20 mouse cellular contexts compared by ENCODE assay signal in the genomic region with DNA sequence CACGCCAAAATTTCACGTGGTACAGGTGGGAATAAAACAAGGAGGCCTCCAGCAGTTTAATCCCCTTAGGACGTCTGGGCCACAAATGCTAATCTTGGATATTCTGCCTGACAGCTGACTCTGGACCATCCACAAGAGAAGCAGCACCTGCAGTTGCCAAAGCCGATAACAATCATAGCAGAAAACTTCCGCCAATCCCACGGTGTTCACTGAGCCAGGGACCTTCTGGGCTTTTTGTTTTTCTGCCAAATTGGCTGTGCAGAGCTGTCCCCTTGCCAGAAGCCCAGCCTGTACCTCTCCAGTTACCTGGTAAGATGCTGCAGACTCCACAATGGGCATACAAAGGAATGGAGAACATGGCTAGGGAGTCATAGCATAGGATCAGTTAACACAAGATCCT. TPM values are rescaled to one million over a fixed set of nuclear protein-coding genes. Genes with fewer than 3 reads are reported as not detected.
A peak's percentile ranks its signal among the peaks of the same experiment; 100 is the strongest.
DNase-seq lines count a peak whose midpoint lies in the region; ATAC-seq and TF ChIP-seq lines count a peak whose summit lies in the region.
"Had no signal": no experiment of that assay in that cellular context is flagged by ENCODE, and none has a peak within 500 bp of the region (broad histone marks: within the 10 kb centered on the region; RNA-seq: fewer than 3 reads in every experiment).

No protein-coding gene starts in this region.

- peaks cover 8% of the 10 kb centered on the region; the same call in 1 of the 2 replicates for H3K9me3 ChIP-seq in embryonic facial prominence, embryonic 14.5 days (ENCODE audit: control insufficient read depth, low read length)
- H3K9me3 ChIP-seq in embryonic facial prominence, embryonic 10.5 days, result no peaks in the 10 kb centered on the region
- H3K9me3 ChIP-seq in liver, embryonic 12.5 days (replicated peaks), result no peaks in the 10 kb centered on the region
- H3K9me3 ChIP-seq in embryonic facial prominence, embryonic 15.5 days (replicated peaks), result no peaks in the 10 kb centered on the region
- H3K9me3 ChIP-seq: embryonic facial prominence, embryonic 13.5 days; forebrain, embryonic 15.5 days; heart, embryonic 10.5 days; midbrain, embryonic 10.5 days had no signal

- H3K27me3 ChIP-seq in embryonic facial prominence, embryonic 14.5 days (replicated peaks; ENCODE audit: control insufficient read depth, insufficient read depth, low read length), result no peaks in the 10 kb centered on the region
- no peaks in the 10 kb centered on the region for H3K27me3 ChIP-seq in embryonic facial prominence, embryonic 10.5 days (replicated peaks; ENCODE audit: low read depth, poor library complexity, severe bottlenecking)
- H3K27me3 ChIP-seq in liver, adult 2 months (ENCODE audit: control insufficient read depth, insufficient read depth, low read length), result no peaks in the 10 kb centered on the region
- no peaks in the 10 kb centered on the region for H3K27me3 ChIP-seq in liver, embryonic 12.5 days (replicated peaks)
- H3K27me3 ChIP-seq in embryonic facial prominence, embryonic 15.5 days, result no peaks in the 10 kb centered on the region
- H3K27me3 ChIP-seq: embryonic facial prominence, embryonic 13.5 days; forebrain, embryonic 15.5 days; limb, embryonic 13.5 days had no signal

- H3K9ac ChIP-seq in embryonic facial prominence, embryonic 14.5 days (ENCODE audit: low read depth, low read length), result no peak overlapping the region
- no peak overlapping the region for H3K9ac ChIP-seq in liver, adult 2 months (ENCODE audit: low read depth, low read length)
- H3K9ac ChIP-seq in liver, embryonic 12.5 days, result no peak overlapping the region
- H3K9ac ChIP-seq in embryonic facial prominence, embryonic 15.5 days, result no peak overlapping the region
- H3K9ac ChIP-seq: embryonic facial prominence, embryonic 13.5 days; forebrain, embryonic 15.5 days; limb, embryonic 13.5 days; liver, postnatal 0 days had no signal

- no peaks in the 10 kb centered on the region for H3K36me3 ChIP-seq in embryonic facial prominence, embryonic 14.5 days (ENCODE audit: control insufficient read depth, insufficient read depth, low read length)
- no peaks in the 10 kb centered on the region for H3K36me3 ChIP-seq in embryonic facial prominence, embryonic 10.5 days (replicated peaks)
- no peaks in the 10 kb centered on the region for H3K36me3 ChIP-seq in liver, adult 2 months (ENCODE audit: control insufficient read depth, insufficient read depth, low read length)
- no peaks in the 10 kb centered on the region for H3K36me3 ChIP-seq in liver, embryonic 12.5 days
- no peaks in the 10 kb centered on the region for H3K36me3 ChIP-seq in embryonic facial prominence, embryonic 15.5 days
- H3K36me3 ChIP-seq: embryonic facial prominence, embryonic 13.5 days; forebrain, embryonic 15.5 days; heart, embryonic 10.5 days; limb, embryonic 13.5 days; midbrain, embryonic 10.5 days had no signal

- TF ChIP-seq CTCF in liver, adult 2 months (IDR thresholded peaks at IDR 0.05; ENCODE audit: low read depth, low read length), result no peak

- H3K27ac ChIP-seq in embryonic facial prominence, embryonic 14.5 days (replicated peaks; ENCODE audit: low read depth, low read length), result no peak overlapping the region
- no peak overlapping the region for H3K27ac ChIP-seq in embryonic facial prominence, embryonic 10.5 days (replicated peaks)
- no peak overlapping the region for H3K27ac ChIP-seq in liver, adult 2 months (replicated peaks; ENCODE audit: insufficient read depth, low read depth, low read length)
- H3K27ac ChIP-seq in liver, embryonic 12.5 days, result no peak overlapping the region
- H3K27ac ChIP-seq in embryonic facial prominence, embryonic 15.5 days (replicated peaks), result 0 out of 2 replicates have a peak overlapping the region, but pooled peaks have one; percentile 39
- H3K27ac ChIP-seq: embryonic facial prominence, embryonic 13.5 days; forebrain, embryonic 15.5 days; heart, embryonic 10.5 days; layer of hippocampus, adult 2 months; limb, embryonic 13.5 days; midbrain, embryonic 10.5 days had no signal

- 43% methylated on average over 6 of the region's 6 CpGs for WGBS in embryonic facial prominence, embryonic 14.5 days
- WGBS in embryonic facial prominence, embryonic 10.5 days, result 77% methylated on average over 6 of the region's 6 CpGs
- WGBS in liver, adult 2 months, result 34% methylated on average over 6 of the region's 6 CpGs
- 64% methylated on average over 6 of the region's 6 CpGs for WGBS in liver, embryonic 12.5 days (ENCODE audit: insufficient replicate concordance)
- 45% methylated on average over 6 of the region's 6 CpGs for WGBS in embryonic facial prominence, embryonic 15.5 days

- H3K4me3 ChIP-seq in embryonic facial prominence, embryonic 14.5 days (ENCODE audit: low read depth, low read length), result no peak overlapping the region
- H3K4me3 ChIP-seq in embryonic facial prominence, embryonic 10.5 days, result no peak overlapping the region
- H3K4me3 ChIP-seq in liver, adult 2 months (ENCODE audit: insufficient read depth, low read depth, low read length), result no peak overlapping the region
- H3K4me3 ChIP-seq in liver, embryonic 12.5 days, result no peak overlapping the region
- no peak overlapping the region for H3K4me3 ChIP-seq in embryonic facial prominence, embryonic 15.5 days (replicated peaks)
- H3K4me3 ChIP-seq: embryonic facial prominence, embryonic 13.5 days; forebrain, embryonic 15.5 days; heart, embryonic 10.5 days; layer of hippocampus, adult 2 months; limb, embryonic 13.5 days; midbrain, embryonic 10.5 days had no signal

- peak; percentile 75; the same call in 1 of the 2 replicates for ATAC-seq in embryonic facial prominence, embryonic 14.5 days (ENCODE audit: low read depth)
- ATAC-seq in liver, embryonic 12.5 days, result no peak
- no peak; the same call in 1 of the 2 replicates for ATAC-seq in embryonic facial prominence, embryonic 15.5 days (ENCODE audit: insufficient number of reproducible peaks, low FRiP score, low TSS enrichment, low read depth)
- ATAC-seq: forebrain, embryonic 15.5 days; liver, postnatal 0 days had no signal

- no peak overlapping the region for H3K4me2 ChIP-seq in embryonic facial prominence, embryonic 14.5 days (ENCODE audit: low read depth, low read length)
- no peak overlapping the region for H3K4me2 ChIP-seq in liver, embryonic 12.5 days
- H3K4me2 ChIP-seq in embryonic facial prominence, embryonic 15.5 days (replicated peaks), result no peak overlapping the region
- H3K4me2 ChIP-seq: embryonic facial prominence, embryonic 13.5 days; forebrain, embryonic 15.5 days; limb, embryonic 13.5 days had no signal

- TF ChIP-seq POLR2A in liver, adult 2 months (IDR thresholded peaks at IDR 0.05; ENCODE audit: extremely low read depth, insufficient read depth, low read length), result no peak

- H3K79me2 ChIP-seq in liver, adult 2 months (ENCODE audit: control insufficient read depth, insufficient read depth, low read length), result no peaks in the 10 kb centered on the region

- no peaks in the 10 kb centered on the region for H3K4me1 ChIP-seq in embryonic facial prominence, embryonic 14.5 days (ENCODE audit: control insufficient read depth, insufficient read depth, low read length)
- no peaks in the 10 kb centered on the region for H3K4me1 ChIP-seq in embryonic facial prominence, embryonic 10.5 days
- H3K4me1 ChIP-seq in liver, adult 2 months (ENCODE audit: control insufficient read depth, insufficient read depth, low read length), result peaks cover 6% of the 10 kb centered on the region
- no peaks in the 10 kb centered on the region for H3K4me1 ChIP-seq in liver, embryonic 12.5 days
- H3K4me1 ChIP-seq in embryonic facial prominence, embryonic 15.5 days, result 0 out of 2 replicates have a peak, but pooled peaks cover 6% of the 10 kb centered on the region
- H3K4me1 ChIP-seq: embryonic facial prominence, embryonic 13.5 days; forebrain, embryonic 15.5 days; heart, embryonic 10.5 days; midbrain, embryonic 10.5 days had no signal

- DNase-seq in embryonic facial prominence, embryonic 14.5 days (ENCODE audit: low spot score), result peak; percentile 61
- no peak for DNase-seq in embryonic facial prominence, embryonic 10.5 days (ENCODE audit: low spot score)
- peak; percentile 41 for DNase-seq in liver, adult 2 months (ENCODE audit: extremely low read depth, low read depth, low spot score)
- DNase-seq in cerebellum, adult 18-20 months, result peak; percentile 90 to 92
- DNase-seq in layer of hippocampus, adult 9-11 months, result no peak
- no peak for DNase-seq in lung, postnatal 36 days
- DNase-seq: gastrocnemius, postnatal 14 days; heart, postnatal 14 days; liver, postnatal 0 days; right cerebral cortex, postnatal 25 days had no signal

RNA-seq across cellular contexts. Expression of gene Dapl1, which starts 37.8 kb away (rescaled TPM):
- polyA plus RNA-seq in embryonic facial prominence, embryonic 14.5 days (2014; fragmentation: Nextera tagmentation; extraction: Ambion mirVana), result 16.6 and 17.0 TPM in 2 replicates
- 8.5 and 11.3 TPM in 2 replicates for polyA plus RNA-seq in embryonic facial prominence, embryonic 10.5 days (2016; fragmentation: Nextera tagmentation; extraction: Ambion mirVana)
- total RNA-seq in liver, adult 2 months (2014; rRNA removed), result not detected in 2 replicates
- not detected in 2 replicates for polyA plus RNA-seq in liver, adult 2 months (2012; rRNA removed)
- polyA plus RNA-seq in liver, embryonic 12.5 days (2016; fragmentation: Nextera tagmentation; extraction: Ambion mirVana), result not detected in 2 replicates
- 31.0 and 33.3 TPM in 2 replicates for polyA plus RNA-seq in embryonic facial prominence, embryonic 15.5 days (2015; fragmentation: Nextera tagmentation; extraction: Ambion mirVana)
- total RNA-seq: common myeloid progenitor, adult 5-6 weeks; gastrocnemius, postnatal 14 days; heart, postnatal 14 days; layer of hippocampus, adult 2 months had no signal
- polyA plus RNA-seq: forebrain, embryonic 15.5 days; intestine, embryonic 14.5 days; liver, postnatal 0 days had no signal

Comparison
In these comparisons a context has a peak if more than half of its experiments do, and no peak if none do; other contexts are left out.
1. DNase-seq: peak in embryonic facial prominence, embryonic 14.5 days (single experiment), liver, adult 2 months (single experiment) and cerebellum, adult 18-20 months (2 of 2); none in embryonic facial prominence, embryonic 10.5 days (single experiment), layer of hippocampus, adult 9-11 months (single experiment) and lung, postnatal 36 days (single experiment).